Mouse (Mus musculus): ENCODE data around the gene Nbeal1. TPM values are rescaled to one million over a fixed set of nuclear protein-coding genes. Genes with fewer than 3 reads are reported as not detected.

Gene Nbeal1
- total RNA-seq, 4 experiments from 2014 or later = 47.4 to 54.7 (median 52.1) TPM

GRCm38 (mm10) chr1:60343630-60344455, 163.4 kb downstream of the Nbeal1 start:
- DNase-seq (ENCODE audit: low spot score) = no peak

DNA sequence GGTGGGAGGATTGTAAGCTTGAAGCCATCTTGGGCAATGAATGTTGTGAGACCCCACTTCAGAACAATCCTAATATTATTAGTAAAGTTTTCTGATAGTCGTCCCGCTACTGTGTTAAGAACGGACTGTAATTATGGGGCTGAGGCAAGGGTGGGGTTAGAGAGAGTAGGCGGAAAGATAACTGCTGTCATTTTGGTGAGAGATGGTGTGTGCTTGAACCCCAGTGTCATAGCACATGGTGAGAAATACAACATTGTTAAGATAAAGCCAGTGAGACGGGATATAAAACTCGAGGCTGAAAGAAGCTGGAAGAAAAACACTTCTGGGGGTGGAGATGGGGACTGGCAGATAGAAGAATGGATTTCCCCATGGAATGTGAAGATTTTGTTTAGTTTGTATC, 164.3 kb downstream of the Nbeal1 start:
- no peak for DNase-seq (ENCODE audit: low spot score)

- DNase-seq (ENCODE audit: low spot score) = no peak
Measured at GRCm38 (mm10) chr1:60345712-60346111, 165.3 kb downstream of the Nbeal1 start.

- DNase-seq (ENCODE audit: low spot score) = no peak
Measured at GRCm38 (mm10) chr1:60352786-60353185, 172.4 kb downstream of the Nbeal1 start.

DNA sequence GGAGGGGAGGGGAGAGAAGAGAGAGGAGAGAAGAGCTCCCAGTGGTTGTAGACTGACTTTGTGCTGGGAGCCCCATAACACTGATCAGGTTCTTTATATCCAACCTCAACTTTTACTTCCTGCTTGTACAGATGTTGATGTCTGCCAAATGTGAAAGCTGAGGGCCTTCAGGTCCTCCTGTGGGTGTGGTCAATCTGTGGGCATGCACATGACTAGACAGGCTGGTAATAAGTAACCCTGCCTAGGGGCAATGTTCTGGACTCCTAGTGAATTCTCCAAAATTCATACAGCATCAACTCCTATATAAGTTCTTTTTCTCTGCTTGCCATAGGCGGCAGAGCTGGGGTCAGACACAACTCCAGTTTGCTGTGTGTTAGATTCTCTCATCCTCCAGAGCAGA, 181.2 kb downstream of the Nbeal1 start:
- no peak for DNase-seq (ENCODE audit: low spot score)

- DNase-seq (ENCODE audit: low spot score) = no peak
Measured at GRCm38 (mm10) chr1:60376556-60376955, 196.2 kb downstream of the Nbeal1 start.

DNA sequence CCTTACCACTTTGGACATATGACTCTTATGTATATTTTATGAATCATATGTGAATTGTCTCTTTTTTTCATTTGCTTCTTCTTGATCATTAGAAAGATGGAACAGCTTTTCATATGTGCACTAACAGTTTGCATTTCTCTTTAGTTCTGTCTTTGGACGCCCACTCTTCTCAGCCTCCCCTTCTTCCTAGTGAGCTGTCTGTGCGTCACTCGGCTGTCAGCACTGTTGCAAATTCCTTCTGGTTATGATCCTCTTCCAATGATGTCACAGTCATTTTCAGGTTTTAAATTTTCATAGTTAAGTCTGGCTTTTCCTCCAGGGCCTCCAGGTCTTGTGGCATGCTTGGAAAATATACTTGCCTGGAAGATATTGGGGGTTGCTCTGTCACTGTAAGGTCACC, 201.5 kb downstream of the Nbeal1 start:
- DNase-seq (ENCODE audit: low spot score) = no peak

Other genes with a start within 250 kb of the Nbeal1 start
- gene Ica1l, start 137.4 kb upstream of the Nbeal1 start, total RNA-seq (2022) = under 1 TPM; 0.23 to 0.78 (median 0.53) TPM
- gene Carf, start 82.4 kb upstream of the Nbeal1 start, total RNA-seq (2022) = 10 to 100 TPM in 1 of 4 experiments, 1 to 10 TPM in 3; 6.0 to 12.4 (median 7.1) TPM
- gene Wdr12, start 82.0 kb upstream of the Nbeal1 start, total RNA-seq (2022) = 10 to 100 TPM; 10.8 to 12.6 (median 11.8) TPM
- 10 to 100 TPM in 2 of 4 experiments, 1 to 10 TPM in 2; 8.7 to 11.5 (median 10.4) TPM for gene Cyp20a1, start 162.7 kb downstream of the Nbeal1 start, total RNA-seq (2022)
- 10 to 100 TPM; 16.6 to 23.4 (median 20.0) TPM for gene Abi2, start 229.0 kb downstream of the Nbeal1 start, total RNA-seq (2022)

Data from heart, adult 8-10 months (tissue).